Mouse (Mus musculus) adrenal gland, postnatal 10 days (tissue): ENCODE measurements around the gene 1700088E04Rik. TPM values are rescaled to one million over a fixed set of nuclear protein-coding genes. Genes with fewer than 3 reads are reported as not detected.

ENCODE experiments used
- DNase-seq: peaks from one replicate; pipeline ENCODE4 v3.0.0; 2021; ENCODE audit warnings: mixed read lengths
- total RNA-seq, 2 experiments: library from RNA; stranded (reverse); gene quantifications; 2 replicates each; pipeline ENCODE4 v1.2.3; 2021

The 1700088E04Rik gene
- total RNA-seq, 2 experiments from 2014 or later = 3.5 to 3.7 TPM

DNA sequence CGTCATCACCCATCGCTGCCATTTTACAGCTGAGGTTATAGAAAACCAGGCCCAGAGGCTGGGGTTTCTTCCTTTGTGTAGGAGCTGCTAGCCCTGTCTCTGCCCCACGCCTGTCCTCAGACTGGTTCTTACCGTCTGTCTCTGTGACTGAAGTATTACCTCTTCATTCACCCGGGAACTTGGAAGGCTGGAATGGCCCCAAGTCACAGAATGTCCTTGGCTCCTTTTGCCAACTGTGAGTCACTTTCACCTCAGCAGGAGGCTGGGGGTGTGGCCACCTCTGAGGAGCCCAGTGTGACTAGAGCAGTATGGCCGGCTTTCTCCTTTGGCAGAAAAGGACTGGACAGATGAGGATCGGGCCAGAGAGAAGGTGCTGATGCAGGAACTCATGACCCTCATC lies 9.6 kb downstream of the 1700088E04Rik start:
- DNase-seq = peak; percentile 92

DNA sequence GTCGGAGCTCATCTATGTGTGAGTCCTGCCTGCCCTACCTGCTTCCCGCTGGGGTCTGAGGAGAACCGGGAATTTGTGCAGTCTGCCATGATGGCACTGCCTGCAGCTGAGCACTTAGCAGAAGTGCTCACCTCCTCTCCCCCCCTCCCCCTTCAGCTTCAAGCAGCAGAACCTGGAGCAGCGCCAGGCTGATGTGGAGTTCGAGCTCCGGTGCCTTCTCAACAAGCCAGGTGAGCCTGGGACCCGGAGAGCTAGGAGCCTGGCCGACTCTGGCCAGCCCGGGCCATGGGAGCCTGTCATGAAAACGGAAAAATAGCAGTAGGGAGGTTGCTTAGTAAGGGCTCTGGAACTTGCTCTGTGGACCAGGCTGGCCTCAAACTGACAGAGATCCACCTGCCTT lies 10.3 kb downstream of the 1700088E04Rik start:
- DNase-seq = no peak

DNA sequence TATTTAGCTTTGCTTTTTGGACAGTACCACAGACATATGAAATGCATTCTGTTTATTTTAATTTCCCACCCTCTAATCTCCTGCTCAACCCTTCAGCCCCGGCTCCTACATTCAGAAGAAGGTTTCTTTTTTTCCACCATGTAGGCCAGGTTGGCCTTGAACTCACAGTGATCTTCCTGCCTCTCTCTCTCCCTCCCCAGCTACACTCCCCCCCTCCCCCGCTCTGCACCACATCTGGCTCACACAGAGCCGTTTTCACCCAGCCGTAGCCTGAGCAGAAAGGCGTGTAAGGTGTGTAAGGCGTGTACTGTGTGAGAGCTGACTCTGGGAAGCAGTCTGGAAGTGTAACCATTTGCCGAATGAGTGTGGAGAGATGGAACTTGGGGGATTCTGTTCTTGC lies 11.7 kb downstream of the 1700088E04Rik start:
- DNase-seq = no peak

DNA sequence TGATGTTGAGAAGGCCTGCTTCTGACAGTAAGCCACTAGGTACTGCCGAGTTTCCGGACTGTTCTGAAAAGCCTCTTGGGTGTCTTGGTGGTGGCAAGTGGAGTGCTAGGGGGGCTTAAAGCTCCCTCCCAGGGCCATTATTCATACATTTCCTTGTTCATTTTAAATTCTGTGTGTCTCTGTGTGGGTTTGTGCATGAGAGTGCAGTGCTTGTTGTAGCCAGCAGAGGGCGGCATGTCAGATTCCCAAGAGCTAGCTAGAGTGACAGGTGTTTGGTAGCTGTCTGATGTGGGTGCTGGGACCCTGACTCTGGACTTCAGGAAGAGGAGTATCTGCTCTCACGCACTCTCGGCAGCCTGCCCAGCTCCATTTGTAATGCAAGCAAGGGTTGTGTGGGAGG lies 12.8 kb downstream of the 1700088E04Rik start:
- no peak for DNase-seq

DNA sequence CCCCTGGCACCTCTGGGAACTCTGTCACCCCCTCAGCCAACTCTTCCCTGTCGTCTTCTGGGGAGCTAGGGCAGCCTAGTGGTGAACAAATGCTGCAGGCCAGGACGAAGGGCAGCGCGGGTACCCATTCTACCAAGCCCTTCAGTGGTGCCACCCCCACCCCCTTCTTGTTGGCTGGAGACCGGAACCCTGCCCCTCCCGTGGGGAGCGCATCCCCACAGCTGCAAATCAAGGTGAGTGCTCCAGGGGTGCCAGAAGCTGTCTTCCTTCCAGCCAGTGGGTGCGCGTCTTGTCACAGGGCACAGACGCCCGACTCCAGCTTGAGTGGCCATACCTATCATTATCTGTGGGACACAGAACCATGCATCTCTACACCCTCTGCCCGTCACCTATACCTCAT lies 14.0 kb downstream of the 1700088E04Rik start:
- no peak for DNase-seq

DNA sequence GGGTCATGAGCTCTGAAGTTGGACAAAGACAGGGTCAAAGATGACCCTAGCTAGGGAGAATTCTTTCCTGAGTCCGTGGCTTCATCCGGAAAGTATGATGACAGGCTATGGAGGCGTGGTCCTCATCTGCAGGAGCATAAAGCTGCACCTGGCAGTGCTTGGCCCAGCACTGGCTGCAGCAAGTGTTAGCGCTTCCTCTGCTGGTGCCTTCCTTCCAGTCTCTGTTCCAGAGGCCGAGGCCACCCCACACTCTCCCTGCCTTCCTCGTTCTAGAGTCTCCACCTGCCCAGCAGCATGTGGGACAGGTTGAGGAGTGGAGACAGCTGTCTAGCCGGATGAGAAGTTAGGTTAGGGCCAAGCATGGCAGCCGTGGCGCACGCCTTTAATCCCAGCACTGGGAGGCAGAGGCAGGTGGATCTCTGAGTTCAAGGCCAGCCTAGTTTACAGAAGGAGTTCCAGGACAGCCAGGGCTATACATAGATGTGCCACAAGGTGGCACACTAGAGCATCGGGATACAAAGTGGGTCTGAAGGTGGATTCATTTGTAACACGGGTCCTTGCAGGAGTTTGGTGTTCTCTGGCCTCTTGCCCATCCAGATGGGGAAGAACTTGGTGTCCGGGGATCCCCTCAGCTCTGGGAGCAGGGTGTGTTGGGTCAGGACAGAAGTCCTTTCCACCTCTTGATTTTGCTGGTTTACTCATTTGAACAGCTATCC lies 14.7 kb downstream of the 1700088E04Rik start:
- DNase-seq = peak; percentile 71

DNA sequence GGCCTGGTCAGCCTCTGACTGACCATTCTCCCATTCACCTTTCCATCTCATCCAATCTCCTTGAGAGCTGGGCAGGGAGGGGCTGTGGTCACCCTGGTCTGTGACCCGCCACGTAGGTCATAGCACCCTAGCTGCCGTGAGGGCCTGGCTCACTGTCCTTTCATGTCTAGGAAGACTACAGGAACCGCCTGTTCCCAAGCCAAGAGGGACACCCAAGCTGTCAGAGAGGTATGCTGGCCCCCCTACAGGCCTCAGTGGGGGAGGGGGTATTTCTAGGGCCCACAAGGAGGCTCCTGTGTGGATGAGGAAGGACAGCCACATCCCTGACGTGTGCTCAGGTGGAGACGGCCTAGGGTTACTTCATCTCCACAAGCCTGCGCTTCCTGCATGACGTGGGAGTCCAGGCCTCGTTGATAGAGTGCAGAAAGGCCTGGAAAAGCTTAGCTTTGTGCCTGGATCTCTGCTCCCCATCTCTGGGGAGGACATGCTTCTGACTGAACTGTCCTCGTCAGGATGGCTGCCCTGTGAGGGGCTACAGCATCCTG lies 16.6 kb downstream of the 1700088E04Rik start:
- DNase-seq = no peak

DNA sequence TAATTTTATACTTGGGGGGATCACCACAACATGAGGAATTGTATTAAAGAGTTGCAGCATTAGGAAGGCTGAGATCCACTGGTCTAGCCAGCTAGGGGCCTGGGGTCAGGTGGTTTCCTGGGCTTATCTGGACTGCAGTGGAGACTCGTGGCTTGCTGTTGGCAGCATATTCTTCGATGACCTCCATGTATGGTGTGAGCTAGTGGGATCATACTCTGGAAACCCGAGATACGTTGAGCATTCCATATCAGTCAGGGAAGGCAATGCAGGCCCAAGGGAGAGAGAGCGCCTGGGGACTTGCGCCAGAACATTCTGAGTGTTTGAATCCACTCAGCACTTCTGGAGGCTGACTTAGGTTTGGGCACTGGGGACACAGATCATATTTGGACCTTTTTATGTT lies 17.3 kb downstream of the 1700088E04Rik start:
- DNase-seq = no peak

DNA sequence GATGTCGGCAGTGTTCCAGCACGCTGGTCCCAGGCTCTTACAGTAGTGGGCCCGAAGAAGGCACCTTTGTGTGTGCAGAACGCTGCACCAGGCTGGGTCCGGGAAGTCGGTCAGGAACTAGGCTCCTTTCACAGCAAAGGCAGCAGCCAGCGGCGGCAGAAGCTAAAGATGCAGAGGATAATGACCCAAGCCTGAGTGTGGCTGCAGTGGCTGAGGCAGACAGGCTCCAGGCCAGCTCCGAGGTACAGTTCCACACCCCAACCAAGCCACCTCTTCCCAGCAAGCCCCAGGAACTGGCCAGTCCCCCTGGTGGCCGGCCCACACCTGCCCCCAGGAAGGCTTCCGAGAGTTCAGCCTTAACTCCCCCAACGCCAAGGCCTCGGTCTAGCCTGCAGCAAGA lies 18.5 kb downstream of the 1700088E04Rik start:
- DNase-seq = no peak

DNA sequence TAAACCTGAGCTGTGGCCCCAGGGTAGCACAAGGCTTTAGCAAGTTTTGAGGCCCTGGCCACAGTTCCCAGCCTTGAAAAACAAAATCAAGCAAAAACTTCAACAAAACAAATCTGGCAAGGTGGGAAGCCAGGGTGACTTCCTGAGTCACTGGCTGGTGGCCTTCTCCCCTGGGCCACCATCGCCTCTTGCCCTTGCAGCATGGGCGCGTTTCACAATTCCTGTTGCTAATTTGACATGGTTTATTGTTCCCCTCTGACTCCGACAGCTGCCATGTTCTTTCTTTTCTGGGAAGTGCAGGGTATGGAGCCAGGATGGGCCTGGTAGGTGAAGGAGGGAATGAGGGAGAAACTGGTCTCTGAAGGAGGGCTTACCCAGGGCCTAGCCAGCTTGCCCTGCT lies 18.9 kb downstream of the 1700088E04Rik start:
- peak; percentile 68 for DNase-seq

DNA sequence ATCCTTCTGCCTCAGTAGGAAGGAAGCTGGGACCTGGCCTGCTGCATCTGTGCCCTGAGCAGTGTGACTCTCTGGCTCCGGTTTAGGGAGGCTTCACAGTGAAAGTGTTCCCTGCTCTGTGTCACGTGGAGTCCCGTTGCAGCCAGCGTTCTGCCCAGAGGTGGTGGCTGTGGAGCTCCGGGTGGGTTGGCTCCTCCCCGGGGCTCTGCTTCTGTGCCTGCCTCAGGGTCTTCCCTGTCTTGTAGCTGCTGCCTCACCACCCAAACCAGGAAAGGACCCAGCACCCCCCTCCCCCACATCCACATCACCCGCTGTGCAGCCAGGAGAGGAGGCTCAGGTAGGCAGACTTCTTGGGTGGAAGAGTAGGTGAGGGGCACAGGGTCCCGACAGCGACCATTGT lies 21.6 kb downstream of the 1700088E04Rik start:
- DNase-seq = no peak

DNA sequence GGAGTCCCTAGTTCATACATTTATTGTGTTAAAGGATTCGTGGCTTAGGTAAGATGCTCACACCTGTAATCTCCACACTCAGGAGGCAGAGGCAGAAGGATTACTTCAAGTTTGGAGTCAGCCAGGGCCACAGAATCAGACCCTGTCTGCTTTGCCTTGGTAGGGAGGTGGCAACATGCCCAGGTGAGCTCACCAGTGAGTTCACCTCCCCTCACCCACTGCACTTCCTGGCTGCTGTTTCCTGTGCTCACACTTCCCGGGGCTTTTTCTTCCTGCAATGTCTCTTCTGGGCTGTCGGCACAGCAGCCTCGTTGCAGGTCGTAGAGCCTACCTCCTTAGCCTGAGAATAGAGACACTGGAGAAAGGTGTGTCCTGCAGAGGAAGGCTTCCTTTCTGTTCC lies 25.8 kb downstream of the 1700088E04Rik start:
- no peak for DNase-seq

DNA sequence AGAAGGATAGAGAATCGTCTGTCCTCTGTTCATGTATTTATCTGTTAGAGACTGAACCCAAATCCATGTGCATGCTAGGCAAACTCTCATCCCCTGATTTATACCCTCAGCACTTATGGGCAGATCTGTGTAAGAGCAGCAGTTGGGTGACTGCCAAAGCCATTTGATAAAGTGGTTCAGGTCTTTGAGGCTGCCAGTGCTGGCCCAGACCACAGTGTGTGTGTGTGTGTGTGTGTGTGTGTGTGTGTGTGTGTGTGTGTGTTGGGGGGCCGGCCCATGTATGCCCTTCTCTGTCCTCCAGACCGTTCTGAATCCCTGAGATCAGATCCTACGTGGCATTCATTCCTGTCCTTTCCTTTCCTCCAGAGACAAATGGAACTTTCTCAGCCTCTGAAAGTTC lies 29.3 kb downstream of the 1700088E04Rik start:
- DNase-seq = peak; percentile 75

DNA sequence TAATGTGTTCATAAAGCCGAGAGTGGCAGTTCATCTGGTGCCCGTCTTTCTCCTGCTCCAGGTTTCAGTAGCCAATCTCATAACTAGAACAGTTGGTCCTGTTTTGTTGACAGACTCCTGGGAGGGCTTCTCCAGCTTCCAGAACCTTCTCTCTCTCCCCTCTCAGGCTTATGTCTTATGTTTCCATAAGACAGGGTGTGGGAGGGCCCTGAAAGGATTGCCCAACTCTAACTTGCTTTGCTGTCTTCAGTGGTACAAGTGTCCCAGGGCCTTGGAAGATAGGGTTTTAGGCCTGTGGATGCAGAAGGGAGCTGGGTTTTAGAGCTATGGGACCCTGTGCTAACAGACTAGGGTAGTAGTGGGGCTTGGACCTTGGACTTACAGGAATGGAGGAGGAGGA lies 30.5 kb downstream of the 1700088E04Rik start:
- no peak for DNase-seq

DNA sequence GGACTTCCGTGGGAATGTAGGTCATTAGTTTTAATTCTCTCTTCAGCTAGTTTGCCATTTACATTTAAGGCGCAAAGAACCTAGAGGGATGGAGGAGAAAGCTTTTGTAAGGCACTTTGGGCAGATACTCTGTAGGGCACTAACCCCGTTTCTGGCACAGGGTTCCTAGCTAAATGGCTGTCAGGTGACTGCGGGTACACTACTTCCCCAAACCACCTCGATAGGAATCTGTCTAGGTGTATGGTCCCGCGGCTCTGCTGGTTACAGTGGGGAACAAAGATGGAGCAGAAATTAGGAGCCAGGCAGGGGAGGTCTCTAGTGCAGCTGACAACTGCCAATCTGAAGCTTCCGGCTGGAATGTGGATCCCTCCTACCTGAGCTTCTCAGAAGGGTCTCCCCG lies 31.0 kb downstream of the 1700088E04Rik start:
- no peak for DNase-seq

DNA sequence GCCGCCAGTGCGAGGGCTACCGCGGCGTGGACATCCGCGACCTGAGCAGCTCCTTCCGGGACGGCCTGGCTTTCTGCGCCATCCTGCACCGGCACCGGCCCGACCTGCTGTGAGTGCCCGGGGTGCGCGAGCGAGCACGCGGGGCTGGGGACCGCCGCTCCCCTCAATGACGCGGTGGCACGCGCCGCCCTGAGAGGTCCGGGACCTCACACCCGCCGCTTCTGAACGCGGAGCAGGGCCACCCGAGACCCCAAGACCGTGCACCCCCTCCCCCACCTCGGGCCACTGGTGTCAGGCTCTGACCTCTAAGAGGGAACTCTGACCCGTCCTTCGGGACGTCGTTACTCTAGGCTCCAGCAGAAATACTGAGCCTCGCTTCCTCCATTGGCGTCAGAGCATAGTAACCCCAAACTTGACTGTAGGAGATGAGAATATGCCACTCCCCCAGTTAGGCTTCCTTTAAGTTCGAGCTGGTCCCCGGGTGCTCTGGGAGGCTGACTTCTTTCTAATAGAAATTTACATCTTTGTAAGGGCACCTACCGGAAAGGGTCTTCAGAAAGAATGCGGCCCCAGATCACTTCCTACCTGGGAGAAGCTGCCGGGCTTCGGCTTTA lies 31.6 kb downstream of the 1700088E04Rik start:
- no peak for DNase-seq

DNA sequence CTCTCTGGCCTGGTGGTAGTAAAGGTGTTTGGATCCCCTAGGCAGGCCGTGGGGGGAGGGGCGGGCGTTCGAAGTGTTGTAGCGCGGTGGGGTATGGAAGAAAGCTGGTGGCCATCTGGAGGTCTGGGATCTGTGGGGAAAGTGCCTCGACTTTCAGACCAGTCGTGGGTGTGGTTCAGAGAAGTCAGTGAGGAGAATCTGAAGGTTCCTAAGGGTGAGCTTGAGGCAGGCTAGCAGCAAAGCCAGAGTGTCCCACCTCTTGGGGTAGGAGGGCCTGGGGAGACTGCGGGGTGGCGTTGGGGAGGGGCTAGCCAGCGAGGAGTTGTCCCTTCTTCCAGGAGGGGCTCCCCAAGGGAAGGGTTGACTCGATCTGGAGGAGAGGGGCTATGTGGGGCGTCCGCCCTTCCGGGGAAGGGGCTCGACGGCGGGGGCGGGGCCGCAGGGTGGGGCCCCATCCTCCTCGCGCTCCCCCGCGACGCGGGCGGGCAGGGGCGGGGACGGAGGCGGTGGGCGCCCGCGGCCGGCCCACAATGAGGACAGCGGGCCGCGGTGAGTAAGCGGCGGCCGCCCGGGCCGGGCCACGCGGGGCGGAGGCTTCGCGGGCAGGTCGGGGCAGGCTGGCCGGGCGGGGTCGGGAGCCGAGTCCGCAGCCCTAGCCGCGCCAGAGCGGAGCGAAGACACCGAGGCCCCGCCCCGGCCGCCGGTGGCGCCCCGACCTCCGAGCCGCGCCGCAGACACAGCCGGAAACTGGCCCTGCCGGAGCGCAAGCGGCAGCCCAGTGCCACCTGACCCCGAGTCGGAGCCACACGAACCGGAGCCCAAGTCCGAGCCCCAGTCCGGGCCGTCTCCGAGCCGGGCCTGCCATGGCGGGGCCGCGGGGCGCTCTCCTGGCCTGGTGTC lies 32.4 kb downstream of the 1700088E04Rik start, which contains the start of gene Micall1:
Gene Micall1, plus strand, starts transcription at position 478 of the 900 bp plus-strand sequence.
- peak; percentile 89 for DNase-seq

DNA sequence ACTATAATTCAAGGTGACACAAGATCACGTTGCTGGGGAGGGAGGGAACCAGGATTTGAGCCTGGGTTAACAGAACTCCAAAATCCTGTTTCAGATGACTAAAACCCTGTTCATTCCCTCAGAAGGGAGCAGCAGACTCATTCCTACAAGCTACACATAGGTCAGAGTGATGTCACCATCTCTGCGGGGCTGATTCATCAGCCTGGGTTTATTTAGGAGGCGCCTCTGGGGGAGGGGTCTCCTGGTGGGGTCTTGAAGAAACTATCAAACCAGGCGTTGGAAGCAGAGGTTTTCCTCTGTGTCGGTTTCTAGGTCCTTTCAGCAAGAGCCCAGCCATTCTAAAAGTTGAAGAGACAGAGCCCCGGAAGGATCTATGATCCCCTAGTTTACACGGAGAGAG lies 33.1 kb downstream of the 1700088E04Rik start:
- DNase-seq = peak; percentile 14

DNA sequence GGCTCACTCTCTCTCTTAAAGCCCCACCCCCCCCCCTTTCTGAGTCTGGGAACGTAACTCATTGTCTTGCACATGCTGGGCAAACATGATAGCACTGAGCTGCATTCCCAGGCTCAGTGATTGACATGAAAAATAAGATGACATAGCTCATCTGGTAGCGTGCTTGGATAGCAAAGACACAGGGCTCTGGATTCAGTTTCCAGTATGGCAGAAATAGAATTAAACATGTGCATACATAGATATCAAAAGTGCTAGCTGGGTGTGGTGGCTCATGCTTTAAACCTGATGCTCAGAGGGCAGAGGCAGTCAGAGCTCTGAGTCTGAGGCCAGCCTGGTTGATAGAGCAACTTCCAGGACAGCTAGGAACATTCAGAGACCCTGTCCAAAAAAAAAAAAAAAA lies 35.2 kb downstream of the 1700088E04Rik start:
- DNase-seq = no peak

DNA sequence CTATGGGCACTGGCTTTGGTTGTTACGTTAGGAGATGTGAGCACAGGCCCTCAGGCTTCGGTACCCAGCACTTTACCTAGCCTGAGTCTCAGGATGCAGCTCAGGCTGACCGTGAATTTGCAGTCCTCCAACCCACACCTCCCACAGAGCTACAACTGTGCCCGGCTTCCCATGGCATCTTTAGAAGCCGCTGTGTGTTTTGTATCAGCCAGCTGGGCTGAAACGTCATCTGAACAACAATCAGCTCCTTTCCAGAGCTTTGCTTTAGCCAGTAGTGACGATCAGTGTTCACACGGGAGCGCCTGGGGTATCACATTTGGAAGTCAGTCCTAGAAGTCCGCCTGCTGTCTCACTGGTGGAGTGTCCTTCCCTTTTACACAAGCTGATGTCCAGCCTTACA lies 37.8 kb downstream of the 1700088E04Rik start:
- no peak for DNase-seq

DNA sequence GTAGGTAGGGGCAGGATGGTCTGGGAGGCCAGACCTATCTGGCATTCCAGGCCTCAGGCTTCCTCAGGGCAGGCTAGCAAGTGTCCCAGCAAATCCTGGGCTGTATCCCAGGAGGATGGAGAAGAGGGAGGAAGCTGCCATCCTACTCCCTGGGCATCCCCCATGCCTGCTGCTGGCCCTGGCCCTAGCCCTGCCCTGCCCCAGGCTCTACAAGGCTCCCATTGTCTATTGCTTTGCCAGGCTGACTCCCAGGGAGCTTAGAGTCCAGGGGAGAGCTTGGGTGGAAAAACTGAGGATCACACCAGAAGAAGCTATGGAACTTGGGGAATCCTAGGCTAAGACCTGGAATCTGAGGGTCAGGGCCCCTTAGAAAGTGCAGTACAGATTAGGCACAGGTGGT lies 39.5 kb downstream of the 1700088E04Rik start:
- DNase-seq = no peak

DNA sequence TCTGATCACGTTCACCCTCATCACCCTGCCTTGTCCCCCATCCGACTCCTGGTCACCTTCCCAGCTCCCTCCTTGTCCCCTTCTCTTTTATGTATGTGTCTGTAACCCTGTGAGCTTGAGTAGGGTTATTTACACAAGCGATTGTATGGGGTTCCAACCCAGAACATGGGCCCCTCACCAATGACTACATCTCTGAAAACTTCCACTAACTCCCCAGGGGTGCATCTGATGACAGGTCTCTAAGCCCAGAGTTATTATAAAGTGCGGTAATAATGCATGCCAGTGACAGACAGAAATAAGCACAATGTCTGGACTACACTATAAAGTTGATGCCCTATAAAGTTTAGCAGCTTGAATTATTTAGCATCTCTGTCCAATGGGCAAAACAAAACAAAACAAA lies 40.7 kb downstream of the 1700088E04Rik start:
- DNase-seq = no peak

DNA sequence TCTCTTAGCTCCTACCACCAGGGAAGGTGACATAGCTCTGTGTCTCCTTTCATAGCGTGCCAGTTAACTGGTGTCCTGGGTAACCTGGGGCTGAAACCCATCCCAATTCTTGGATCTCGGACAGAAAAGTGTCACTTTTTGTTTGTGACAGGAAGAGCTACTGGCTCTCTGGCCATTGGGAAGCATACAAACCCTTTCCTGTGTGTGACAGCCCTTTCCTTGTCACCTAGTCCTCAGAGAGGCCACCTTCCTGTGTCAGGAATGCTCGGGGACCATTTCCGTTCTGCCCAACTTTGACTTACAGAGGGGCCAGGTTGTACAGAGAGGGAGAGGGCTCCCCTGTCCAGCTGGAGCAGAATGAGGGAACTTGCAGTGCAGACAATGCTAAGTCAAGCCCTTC lies 41.6 kb downstream of the 1700088E04Rik start:
- no peak for DNase-seq
